Mouse (Mus musculus) natural killer cell, adult 2 months (primary cell): ENCODE data around the gene Gm10647.
"Not testable (repeated sequence)": the region's sequence is repeated elsewhere in the genome, so short reads cannot be mapped to it uniquely, and the experiment has no call there.

Experiments
- DNase-seq, 2 experiments: peaks; one replicate each; pipeline ENCODE4 v3.0.0; 2022; ENCODE audit warnings: low spot score in 2 of 2

Gm10647 gene

GRCm38 (mm10) chr9:66796739-66797138, at the start of gene Gm10647:
Gene Gm10647 (plus strand): TSS chr9:66797039.
- DNase-seq = no peak

- no peak for DNase-seq
Observed at GRCm38 (mm10) chr9:66748390-66748789, 48.4 kb upstream of the Gm10647 start.

GRCm38 (mm10) chr9:66752849-66753248, 44.0 kb upstream of the Gm10647 start:
- no peak for DNase-seq

- no peak for DNase-seq
Observed at GRCm38 (mm10) chr9:66760991-66761390, 35.8 kb upstream of the Gm10647 start.

- no peak for DNase-seq
Observed at GRCm38 (mm10) chr9:66768721-66769120, 28.1 kb upstream of the Gm10647 start.

- no peak for DNase-seq
Observed at GRCm38 (mm10) chr9:66769275-66769674, 27.6 kb upstream of the Gm10647 start.

- no peak for DNase-seq
Observed at GRCm38 (mm10) chr9:66770701-66771100, 26.1 kb upstream of the Gm10647 start.

- DNase-seq = peak; percentile 20 to 41
Observed at GRCm38 (mm10) chr9:66784552-66784951, 12.3 kb upstream of the Gm10647 start.

- DNase-seq = no peak
Observed at GRCm38 (mm10) chr9:66787821-66788220, 9.0 kb upstream of the Gm10647 start.

- DNase-seq = no peak
Observed at GRCm38 (mm10) chr9:66794629-66795463, 2.0 kb upstream of the Gm10647 start.

- peak; percentile 81 to 85 for DNase-seq
Observed at GRCm38 (mm10) chr9:66795464-66796324, 1.1 kb upstream of the Gm10647 start, which contains the start of gene Aph1b. Gene Aph1b (minus strand): TSS chr9:66795490.

- no peak for DNase-seq
Observed at GRCm38 (mm10) chr9:66801947-66802346, 5.1 kb downstream of the Gm10647 start.

GRCm38 (mm10) chr9:66805951-66806350, 9.1 kb downstream of the Gm10647 start:
- not testable (repeated sequence) for DNase-seq

GRCm38 (mm10) chr9:66813392-66813791, 16.6 kb downstream of the Gm10647 start:
- DNase-seq = no peak

GRCm38 (mm10) chr9:66820996-66821395, 24.2 kb downstream of the Gm10647 start:
- DNase-seq = no peak

GRCm38 (mm10) chr9:66822255-66822654, 25.4 kb downstream of the Gm10647 start:
- DNase-seq = not testable (repeated sequence)

GRCm38 (mm10) chr9:66825990-66826389, 29.2 kb downstream of the Gm10647 start:
- no peak for DNase-seq

- no peak for DNase-seq
Observed at GRCm38 (mm10) chr9:66832366-66832908, 35.6 kb downstream of the Gm10647 start.

GRCm38 (mm10) chr9:66833851-66834250, 37.0 kb downstream of the Gm10647 start:
- DNase-seq = no peak

- DNase-seq = peak; percentile 97 to 99
Observed at GRCm38 (mm10) chr9:66834318-66835096, 37.7 kb downstream of the Gm10647 start, which contains the start of gene Aph1c. Gene Aph1c (minus strand): TSS chr9:66834726.

GRCm38 (mm10) chr9:66835097-66835480, 38.2 kb downstream of the Gm10647 start:
- no peak for DNase-seq
